Comparison of ENCODE assay signal across 19 mouse cellular contexts in the genomic region with DNA sequence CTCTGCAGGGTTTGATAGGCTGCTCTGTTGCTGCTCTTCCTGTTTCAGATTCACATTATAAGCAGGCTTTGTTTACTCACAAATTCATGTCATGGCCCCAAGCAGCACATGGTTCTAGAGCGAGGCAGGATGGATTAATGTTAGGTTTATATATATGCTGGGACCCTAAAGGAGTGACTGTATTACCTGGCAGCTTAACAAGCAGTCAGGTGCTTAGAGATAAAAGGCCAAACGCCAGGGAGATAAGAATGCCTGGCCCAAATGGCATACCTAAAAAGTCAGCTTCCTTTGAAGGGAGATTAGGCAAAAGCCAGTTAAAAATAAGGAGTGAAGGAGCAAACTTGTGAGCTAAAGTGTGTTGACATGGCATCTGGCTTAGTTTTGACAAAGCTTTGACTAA.
DNase-seq lines count a peak whose midpoint lies in the region; ATAC-seq and TF ChIP-seq lines count a peak whose summit lies in the region.
"Had no signal": no experiment of that assay in that cellular context is flagged by ENCODE, and none has a peak within 500 bp of the region (broad histone marks: within the 10 kb centered on the region; RNA-seq: fewer than 3 reads in every experiment).

No protein-coding gene starts in this region.

- no peak for TF ChIP-seq POLR2A in liver, adult 2 months (IDR thresholded peaks at IDR 0.05; ENCODE audit: extremely low read depth, insufficient read depth, low read length)

- peak overlapping the region; percentile 56 for H3K27ac ChIP-seq in gastrocnemius, adult 2 months
- 0 out of 2 replicates have a peak overlapping the region, but pooled peaks have one; percentile 3 for H3K27ac ChIP-seq in heart, embryonic 16.5 days (ENCODE audit: low read length)
- peak overlapping the region; percentile 60 for H3K27ac ChIP-seq in liver, adult 2 months (replicated peaks; ENCODE audit: insufficient read depth, low read depth, low read length)
- no peak overlapping the region for H3K27ac ChIP-seq in liver, embryonic 11.5 days (ENCODE audit: low read depth, low read length)
- H3K27ac ChIP-seq in midbrain, embryonic 14.5 days (replicated peaks; ENCODE audit: low read depth, low read length) = no peak overlapping the region
- H3K27ac ChIP-seq: forebrain, embryonic 13.5 days; heart, embryonic 15.5 days; hindbrain, embryonic 12.5 days had no signal

- no peaks in the 10 kb centered on the region for H3K27me3 ChIP-seq in heart, embryonic 16.5 days (ENCODE audit: control insufficient read depth, insufficient read depth, low read length)
- H3K27me3 ChIP-seq in liver, adult 2 months (ENCODE audit: control insufficient read depth, insufficient read depth, low read length) = no peaks in the 10 kb centered on the region
- no peaks in the 10 kb centered on the region for H3K27me3 ChIP-seq in liver, embryonic 11.5 days (replicated peaks; ENCODE audit: control insufficient read depth, insufficient read depth, low read length)
- H3K27me3 ChIP-seq in midbrain, embryonic 14.5 days (ENCODE audit: control insufficient read depth, insufficient read depth, low read length) = no peaks in the 10 kb centered on the region
- H3K27me3 ChIP-seq: forebrain, embryonic 13.5 days; heart, embryonic 15.5 days; hindbrain, embryonic 12.5 days had no signal

- no peak for ATAC-seq in heart, embryonic 16.5 days (replicated peaks; ENCODE audit: extremely low read depth, insufficient read depth, low FRiP score)
- ATAC-seq in liver, embryonic 11.5 days (replicated peaks; ENCODE audit: low FRiP score) = no peak
- ATAC-seq in midbrain, embryonic 14.5 days (ENCODE audit: low FRiP score, low TSS enrichment) = no peak
- ATAC-seq in activated CD4-positive, CD25-positive, alpha-beta regulatory T cell, adult 4 months = no peak
- ATAC-seq: forebrain, embryonic 13.5 days; forebrain, postnatal 0 days; hindbrain, embryonic 16.5 days; inflammation-experienced regulatory T-cells, adult 6 months had no signal

- no peak for DNase-seq in gastrocnemius, adult 2 months
- DNase-seq in gastrocnemius, postnatal 25 days = no peak
- DNase-seq in heart, postnatal 36 days = no peak
- no peak for DNase-seq in liver, adult 2 months (ENCODE audit: extremely low read depth, low read depth, low spot score)
- no peak for DNase-seq in liver, embryonic 11.5 days (ENCODE audit: low spot score)
- DNase-seq in midbrain, embryonic 14.5 days = no peak
- DNase-seq: adrenal gland, postnatal 14 days; cerebellum, adult 18-20 months; cerebellum, adult 9-11 months; cerebellum, postnatal 36 days; forebrain, postnatal 0 days; heart, postnatal 4 days had no signal

- H3K79me2 ChIP-seq in liver, adult 2 months (ENCODE audit: control insufficient read depth, insufficient read depth, low read length) = peaks cover 6% of the 10 kb centered on the region; the same call in 1 of the 2 replicates

- no peaks in the 10 kb centered on the region for H3K36me3 ChIP-seq in heart, embryonic 16.5 days (ENCODE audit: control insufficient read depth, insufficient read depth)
- no peaks in the 10 kb centered on the region for H3K36me3 ChIP-seq in liver, adult 2 months (ENCODE audit: control insufficient read depth, insufficient read depth, low read length)
- H3K36me3 ChIP-seq in liver, embryonic 11.5 days (ENCODE audit: control insufficient read depth, insufficient read depth, low read length) = no peaks in the 10 kb centered on the region
- H3K36me3 ChIP-seq in midbrain, embryonic 14.5 days (ENCODE audit: control insufficient read depth, insufficient read depth, low read length) = no peaks in the 10 kb centered on the region
- H3K36me3 ChIP-seq: heart, embryonic 15.5 days; hindbrain, embryonic 12.5 days had no signal

- H3K4me1 ChIP-seq in heart, embryonic 16.5 days (ENCODE audit: control insufficient read depth, insufficient read depth, low read length) = peaks cover 8% of the 10 kb centered on the region
- H3K4me1 ChIP-seq in liver, adult 2 months (ENCODE audit: control insufficient read depth, insufficient read depth, low read length) = peaks cover 20% of the 10 kb centered on the region
- no peaks in the 10 kb centered on the region for H3K4me1 ChIP-seq in liver, embryonic 11.5 days (replicated peaks; ENCODE audit: control insufficient read depth, insufficient read depth, low read length)
- H3K4me1 ChIP-seq in midbrain, embryonic 14.5 days (ENCODE audit: control insufficient read depth, insufficient read depth, low read length) = peaks cover 6% of the 10 kb centered on the region; the same call in 1 of the 2 replicates

- H3K9me3 ChIP-seq in heart, embryonic 16.5 days (replicated peaks; ENCODE audit: control insufficient read depth, low read length) = no peaks in the 10 kb centered on the region
- H3K9me3 ChIP-seq in liver, embryonic 11.5 days (ENCODE audit: control insufficient read depth, low read length) = no peaks in the 10 kb centered on the region
- no peaks in the 10 kb centered on the region for H3K9me3 ChIP-seq in midbrain, embryonic 14.5 days (ENCODE audit: control insufficient read depth, low read length)
- H3K9me3 ChIP-seq: forebrain, embryonic 13.5 days; heart, embryonic 15.5 days; hindbrain, embryonic 12.5 days had no signal

- intact Hi-C loops in gastrocnemius, adult 2 months (cut with DNase I) = no loop called here
- intact Hi-C loops in heart, postnatal 36 days (cut with DNase I) = no loop called here

- H3K4me3 ChIP-seq in gastrocnemius, adult 2 months = no peak overlapping the region
- H3K4me3 ChIP-seq in heart, embryonic 16.5 days (ENCODE audit: low read length) = no peak overlapping the region
- H3K4me3 ChIP-seq in liver, adult 2 months (ENCODE audit: insufficient read depth, low read depth, low read length) = no peak overlapping the region
- no peak overlapping the region for H3K4me3 ChIP-seq in liver, embryonic 11.5 days (ENCODE audit: low read depth, low read length)
- H3K4me3 ChIP-seq in midbrain, embryonic 14.5 days (replicated peaks; ENCODE audit: low read depth, low read length) = no peak overlapping the region
- H3K4me3 ChIP-seq: forebrain, embryonic 13.5 days; heart, embryonic 15.5 days; hindbrain, embryonic 12.5 days had no signal

- no peak for TF ChIP-seq CTCF in gastrocnemius, adult 2 months (IDR thresholded peaks at IDR 0.05)
- no peak for TF ChIP-seq CTCF in liver, adult 2 months (IDR thresholded peaks at IDR 0.05; ENCODE audit: low read depth, low read length)

- H3K9ac ChIP-seq in heart, embryonic 16.5 days (ENCODE audit: low read length) = no peak overlapping the region
- H3K9ac ChIP-seq in liver, adult 2 months (ENCODE audit: low read depth, low read length) = no peak overlapping the region
- no peak overlapping the region for H3K9ac ChIP-seq in liver, embryonic 11.5 days (ENCODE audit: low read depth, low read length)
- H3K9ac ChIP-seq in midbrain, embryonic 14.5 days (replicated peaks; ENCODE audit: low read length) = no peak overlapping the region
- H3K9ac ChIP-seq: forebrain, embryonic 13.5 days; forebrain, postnatal 0 days; heart, embryonic 15.5 days; hindbrain, embryonic 12.5 days had no signal

- WGBS in heart, embryonic 16.5 days = 35% methylated on average over 2 of the region's 2 CpGs
- WGBS in liver, adult 2 months = 48% methylated on average over 2 of the region's 2 CpGs
- 38% methylated on average over 2 of the region's 2 CpGs for WGBS in liver, embryonic 11.5 days
- 61% methylated on average over 2 of the region's 2 CpGs for WGBS in midbrain, embryonic 14.5 days

- no peak overlapping the region for H3K4me2 ChIP-seq in heart, embryonic 16.5 days (ENCODE audit: low read depth, low read length)
- no peak overlapping the region for H3K4me2 ChIP-seq in liver, embryonic 11.5 days
- no peak overlapping the region for H3K4me2 ChIP-seq in midbrain, embryonic 14.5 days (ENCODE audit: low read length)
- H3K4me2 ChIP-seq: forebrain, embryonic 13.5 days; heart, embryonic 15.5 days; hindbrain, embryonic 12.5 days had no signal

Comparison
In these comparisons a context has a peak if more than half of its experiments do, and no peak if none do; other contexts are left out.
1. H3K27ac ChIP-seq: peak in gastrocnemius, adult 2 months (single experiment), heart, embryonic 16.5 days (single experiment) and liver, adult 2 months (single experiment); none in liver, embryonic 11.5 days (single experiment) and midbrain, embryonic 14.5 days (single experiment).